Mouse (Mus musculus): Measurements from ENCODE around the gene Avpi1. TPM values are rescaled to one million over a fixed set of nuclear protein-coding genes. Genes with fewer than 3 reads are reported as not detected.
A peak's percentile ranks its signal among the peaks of the same experiment; 100 is the strongest.

Avpi1 gene
- total and polyA plus RNA-seq, 3 experiments: 49.5 to 53.3 TPM; not detected in 1

DNA sequence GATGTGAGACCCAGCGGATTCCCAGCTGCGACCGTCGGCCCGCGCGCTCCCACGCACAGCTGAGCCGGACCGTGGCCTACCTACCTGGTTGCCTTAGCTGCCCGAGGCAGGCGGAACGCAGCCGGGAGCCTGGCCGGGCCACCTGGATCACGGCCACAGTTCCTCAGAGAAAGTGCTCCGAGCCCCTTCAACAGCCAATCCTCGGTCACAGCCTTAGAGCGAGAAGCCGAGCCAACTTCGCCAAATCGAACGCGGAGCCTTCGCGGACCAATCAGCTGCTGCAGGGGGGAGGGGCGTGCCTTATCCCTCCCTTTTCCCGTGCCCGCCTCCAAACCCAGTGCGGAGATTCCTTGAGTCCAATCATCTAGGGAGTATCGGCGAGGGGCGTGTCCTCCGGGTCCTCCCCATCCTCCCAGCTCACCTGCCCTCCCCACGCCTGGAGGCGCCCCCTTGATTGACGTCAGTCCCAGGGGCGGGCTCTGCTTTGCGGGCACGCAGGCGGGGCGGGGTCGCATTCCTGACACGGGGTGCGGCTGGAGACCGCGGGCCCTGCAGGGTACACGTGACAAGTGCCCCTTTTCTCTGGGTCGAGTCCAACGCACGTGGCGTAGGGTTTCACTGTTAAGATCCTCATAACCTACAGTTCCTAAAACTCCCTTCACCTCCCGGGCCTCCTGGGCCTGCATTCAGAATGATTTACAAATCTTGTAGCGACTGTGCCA is at the start of gene Avpi1 (continued):
- TF ChIP-seq MXI1 (IDR thresholded peaks at IDR 0.05; ENCODE audit: low read depth, low read length) (peak; percentile 100), HCFC1 (IDR thresholded peaks at IDR 0.05; ENCODE audit: low read depth, low read length) (peak; percentile 21; the same call in 1 of the 2 replicates), RCOR1 (IDR thresholded peaks at IDR 0.05; ENCODE audit: low read depth, low read length) (0 out of 2 replicates have a peak, but pooled peaks have one; percentile 56), KAT2A (conservative IDR thresholded peaks at IDR 0.05; ENCODE audit: low read depth, low read length) (peak; percentile 55), SIN3A (IDR thresholded peaks at IDR 0.05; ENCODE audit: low read length) (peak; percentile 96)

- no peaks in the 10 kb centered on the region for H3K9me3 ChIP-seq (replicated peaks; ENCODE audit: insufficient read depth, low read length)
- H3K9ac ChIP-seq (ENCODE audit: control insufficient read depth, low read depth, low read length, poor library complexity, severe bottlenecking): peak overlapping the region; percentile 40
- DNase-seq (ENCODE audit: low read depth, low spot score): peak; percentile 77
- peak overlapping the region; percentile 1 to 15; a peak in 2 of 4 replicates for H3K4me3 ChIP-seq (ENCODE audit: control insufficient read depth in 1 of 2, insufficient read depth in 1 of 2, low read depth in 2 of 2, low read length in 2 of 2)
- H3K4me1 ChIP-seq (ENCODE audit: control insufficient read depth in 1 of 2, insufficient read depth in 2 of 2, low read length in 2 of 2): peaks cover 22 to 27% of the 10 kb centered on the region in 2 experiments
- TF ChIP-seq NELFE (IDR thresholded peaks at IDR 0.05; ENCODE audit: low read depth, low read length) (no peak), NRF1 (IDR thresholded peaks at IDR 0.05; ENCODE audit: insufficient read depth, low read depth, low read length, poor library complexity, severe bottlenecking) (0 out of 2 replicates have a peak, but pooled peaks have one; percentile 7), JUND (IDR thresholded peaks at IDR 0.05; ENCODE audit: low read depth, low read length) (no peak), MYC (IDR thresholded peaks at IDR 0.05; ENCODE audit: low read depth, low read length) (no peak), GATA1 (IDR thresholded peaks at IDR 0.05; ENCODE audit: low read depth, low read length) (peak; percentile 78), USF2 (IDR thresholded peaks at IDR 0.05; ENCODE audit: borderline replicate concordance in 1 of 2, insufficient read depth in 1 of 2, low read depth in 1 of 2, low read length in 2 of 2) (0 out of 4 replicates have a peak, but pooled peaks of 1 of the 2 experiments have one; percentile 23), ZKSCAN1 (IDR thresholded peaks at IDR 0.05; ENCODE audit: low read depth, low read length) (no peak), ETS1 (IDR thresholded peaks at IDR 0.05; ENCODE audit: low read depth, low read length) (peak; percentile 86), MAZ (IDR thresholded peaks at IDR 0.05; ENCODE audit: low read depth, low read length) (0 out of 2 replicates have a peak, but pooled peaks have one; percentile 57), RCOR1 (IDR thresholded peaks at IDR 0.05; ENCODE audit: low read depth, low read length) (peak; percentile 95), GABPA (IDR thresholded peaks at IDR 0.05; ENCODE audit: low read depth, low read length) (no peak), EP300 (IDR thresholded peaks at IDR 0.05; ENCODE audit: low read depth in 1 of 2, low read length in 2 of 2) (peak; percentile 51 to 71; a peak in 3 of 4 replicates), SIN3A (IDR thresholded peaks at IDR 0.05; ENCODE audit: low read length) (no peak; the same call in 1 of the 2 replicates), MXI1 (IDR thresholded peaks at IDR 0.05; ENCODE audit: low read depth, low read length) (peak; percentile 56; the same call in 1 of the 2 replicates), MYB (IDR thresholded peaks at IDR 0.05; ENCODE audit: low read depth, low read length) (no peak), TAL1 (IDR thresholded peaks at IDR 0.05; ENCODE audit: low read length) (peak; percentile 34; the same call in 1 of the 2 replicates), POLR2AphosphoS2 (IDR thresholded peaks at IDR 0.05; ENCODE audit: low read length) (no peak), USF1 (IDR thresholded peaks at IDR 0.05; ENCODE audit: low read depth, low read length) (peak; percentile 73), CHD1 (IDR thresholded peaks at IDR 0.05; ENCODE audit: low read depth, low read length) (no peak), TCF12 (IDR thresholded peaks at IDR 0.05; ENCODE audit: low read depth, low read length) (peak; percentile 89), UBTF (IDR thresholded peaks at IDR 0.05; ENCODE audit: borderline replicate concordance, insufficient read depth, low read depth, low read length) (no peak), RAD21 (IDR thresholded peaks at IDR 0.05; ENCODE audit: low read depth, low read length) (no peak), BHLHE40 (IDR thresholded peaks at IDR 0.05; ENCODE audit: borderline replicate concordance, low read depth, low read length) (peak; percentile 81), SMC3 (IDR thresholded peaks at IDR 0.05; ENCODE audit: low read depth, low read length) (no peak), MEF2A (IDR thresholded peaks at IDR 0.05; ENCODE audit: extremely low read depth, insufficient replicate concordance, low read depth, low read length, poor library complexity, severe bottlenecking) (no peak), ZNF384 (IDR thresholded peaks at IDR 0.05; ENCODE audit: low read depth, low read length) (no peak), POLR2AphosphoS5 (IDR thresholded peaks at IDR 0.05; ENCODE audit: borderline replicate concordance, low read depth, low read length) (peak; percentile 45; the same call in 1 of the 2 replicates), ELF1 (IDR thresholded peaks at IDR 0.05; ENCODE audit: low read depth, low read length) (0 out of 2 replicates have a peak, but pooled peaks have one; percentile 8), POLR2A (IDR thresholded peaks at IDR 0.05; ENCODE audit: control insufficient read depth in 1 of 2, insufficient read depth in 1 of 2, low read depth in 1 of 2, low read length in 2 of 2, poor library complexity in 1 of 2) (0 out of 4 replicates have a peak, but pooled peaks of 1 of the 2 experiments have one; percentile 7)
- peaks cover 4 to 27% of the 10 kb centered on the region in 2 experiments for H3K36me3 ChIP-seq (ENCODE audit: control insufficient read depth in 1 of 2, insufficient read depth in 2 of 2, low read length in 2 of 2)
- no peaks in the 10 kb centered on the region for H3K27me3 ChIP-seq (ENCODE audit: control insufficient read depth in 1 of 2, insufficient read depth in 2 of 2, low read length in 2 of 2)
- H3K27ac ChIP-seq (ENCODE audit: control insufficient read depth, low read depth, low read length): peak overlapping the region; percentile 85
- H3K79me2 ChIP-seq (ENCODE audit: control insufficient read depth, insufficient read depth, low read length, poor library complexity): peaks cover 2% of the 10 kb centered on the region; the same call in 1 of the 2 replicates
These were observed 48.6 kb upstream of the Avpi1 start for GRCm38 (mm10) chr19:42177461-42177860.
